Mouse (Mus musculus): ENCODE results near the gene Pdzrn4. TPM values are rescaled to one million over a fixed set of nuclear protein-coding genes. Genes with fewer than 3 reads are reported as not detected.

The Pdzrn4 gene
- total RNA-seq, 4 experiments from 2014 or later, result 0.44 to 0.94 (median 0.49) TPM

- DNase-seq (ENCODE audit: low spot score in 2 of 2), result no peak
Measured at GRCm38 (mm10) chr15:92580742-92581383, 184.2 kb downstream of the Pdzrn4 start.

GRCm38 (mm10) chr15:92584357-92585138, 187.9 kb downstream of the Pdzrn4 start:
- no peak for DNase-seq (ENCODE audit: low spot score in 2 of 2)

- no peak for DNase-seq (ENCODE audit: low spot score in 2 of 2)
Measured at GRCm38 (mm10) chr15:92587431-92587830, 190.8 kb downstream of the Pdzrn4 start.

GRCm38 (mm10) chr15:92594721-92595120, 198.0 kb downstream of the Pdzrn4 start:
- no peak for DNase-seq (ENCODE audit: low spot score in 2 of 2)

GRCm38 (mm10) chr15:92597011-92597780, 200.5 kb downstream of the Pdzrn4 start:
- DNase-seq (ENCODE audit: low spot score in 2 of 2), result no peak

- DNase-seq (ENCODE audit: low spot score in 2 of 2), result no peak
Measured at GRCm38 (mm10) chr15:92598380-92599295, 202.0 kb downstream of the Pdzrn4 start.

- DNase-seq (ENCODE audit: low spot score in 2 of 2), result no peak
Measured at GRCm38 (mm10) chr15:92599381-92599780, 202.7 kb downstream of the Pdzrn4 start.

GRCm38 (mm10) chr15:92610866-92611265, 214.2 kb downstream of the Pdzrn4 start:
- DNase-seq (ENCODE audit: low spot score in 2 of 2), result no peak

- DNase-seq (ENCODE audit: low spot score in 2 of 2), result no peak
Measured at GRCm38 (mm10) chr15:92612386-92612785, 215.7 kb downstream of the Pdzrn4 start.

- no peak for DNase-seq (ENCODE audit: low spot score in 2 of 2)
Measured at GRCm38 (mm10) chr15:92613228-92613627, 216.5 kb downstream of the Pdzrn4 start.

- no peak for DNase-seq (ENCODE audit: low spot score in 2 of 2)
Measured at GRCm38 (mm10) chr15:92621731-92622234, 225.1 kb downstream of the Pdzrn4 start.

- DNase-seq (ENCODE audit: low spot score in 2 of 2), result no peak
Measured at GRCm38 (mm10) chr15:92622323-92622722, 225.6 kb downstream of the Pdzrn4 start.

- DNase-seq (ENCODE audit: low spot score in 2 of 2), result no peak
Measured at GRCm38 (mm10) chr15:92629172-92629571, 232.5 kb downstream of the Pdzrn4 start.

- DNase-seq (ENCODE audit: low spot score in 2 of 2), result no peak
Measured at GRCm38 (mm10) chr15:92634044-92634610, 237.4 kb downstream of the Pdzrn4 start.

GRCm38 (mm10) chr15:92640212-92641082, 243.8 kb downstream of the Pdzrn4 start:
- DNase-seq (ENCODE audit: low spot score in 2 of 2), result no peak

GRCm38 (mm10) chr15:92671279-92672051, 274.8 kb downstream of the Pdzrn4 start:
- DNase-seq (ENCODE audit: low spot score in 2 of 2), result no peak

- DNase-seq (ENCODE audit: low spot score in 2 of 2), result no peak
Measured at GRCm38 (mm10) chr15:92676096-92676495, 279.4 kb downstream of the Pdzrn4 start.

- no peak for DNase-seq (ENCODE audit: low spot score in 2 of 2)
Measured at GRCm38 (mm10) chr15:92678377-92678776, 281.7 kb downstream of the Pdzrn4 start.

GRCm38 (mm10) chr15:92679541-92679940, 282.9 kb downstream of the Pdzrn4 start:
- no peak for DNase-seq (ENCODE audit: low spot score in 2 of 2)

Measured in gastrocnemius, adult 8-10 months (tissue).